Mouse (Mus musculus) heart, adult 2 months (tissue): Measurements from ENCODE around the gene Ppil4. TPM values are rescaled to one million over a fixed set of nuclear protein-coding genes. Genes with fewer than 3 reads are reported as not detected.
"Not testable (repeated sequence)": the region's sequence is repeated elsewhere in the genome, so short reads cannot be mapped to it uniquely, and the experiment has no call there.

ENCODE experiments used
- DNase-seq, 2 experiments: peaks; one replicate each; pipeline ENCODE4 v3.0.0; 2021
- H3K27ac ChIP-seq: fragments of 200-600 bp; 2 replicates; pipeline ENCODE4 v1.8.1; 2022
- H3K27me3 ChIP-seq: fragments of 200-500 bp; 2 replicates; pipeline ENCODE4 v1.6.1; 2012; ENCODE audit warnings: mild to moderate bottlenecking, low read length, inconsistent platforms, mixed read lengths; ENCODE audit not compliant: control insufficient read depth, insufficient read depth
- H3K36me3 ChIP-seq: fragments of 200-500 bp; 2 replicates; pipeline ENCODE4 v1.6.1; 2012; ENCODE audit warnings: low read length, inconsistent platforms; ENCODE audit not compliant: control insufficient read depth, insufficient read depth
- H3K4me1 ChIP-seq: fragments of 200-500 bp; 2 replicates; pipeline ENCODE4 v1.6.1; 2011; ENCODE audit warnings: low read length; ENCODE audit not compliant: control insufficient read depth, insufficient read depth
- H3K4me3 ChIP-seq: fragments of 200-600 bp; 2 replicates; pipeline ENCODE4 v1.8.1; 2022
- H3K79me2 ChIP-seq: fragments of 200-500 bp; replicated peaks from 2 replicates; pipeline ENCODE4 v1.6.1; 2012; ENCODE audit warnings: mild to moderate bottlenecking, inconsistent platforms, low read length, moderate library complexity, mixed read lengths; ENCODE audit not compliant: control insufficient read depth, insufficient read depth
- H3K9ac ChIP-seq: fragments of 200-500 bp; 2 replicates; pipeline ENCODE4 v1.6.1; 2012; ENCODE audit warnings: low read depth, mild to moderate bottlenecking, control low read depth, inconsistent platforms, low read length, mixed read lengths
- CTCF ChIP-seq: fragments of 200-600 bp; IDR thresholded peaks from 2 replicates; pipeline ENCODE4 v1.8.1; 2022; ENCODE audit warnings: antibody characterized with exemption, mild to moderate bottlenecking, moderate library complexity
- EP300 ChIP-seq: fragments of 200-500 bp; IDR thresholded peaks from 2 replicates; pipeline ENCODE4 v1.6.1; 2011; ENCODE audit warnings: low read depth, low read length, control low read depth; ENCODE audit not compliant: insufficient read depth
- POLR2A ChIP-seq: fragments of 200-500 bp; IDR thresholded peaks from 2 replicates; pipeline ENCODE4 v1.6.1; 2011; ENCODE audit warnings: mild to moderate bottlenecking, low read depth, low read length, control low read depth; ENCODE audit not compliant: insufficient read depth
- WGBS: fragments of 180-500 bp; shearing (Covaris S2); methylation state at CpG from one replicate; pipeline ENCODE4 v1.1.7; 2018; 5-methylcytosine and 5-hydroxymethylcytosine counted together
- intact Hi-C: fragments of 180-260 bp; cut with DNase I; formaldehyde crosslinking; loops from one replicate; pipeline ENCODE4 v1.15.1; 2025
- long read RNA-seq: library from polyadenylated mRNA; stranded (forward); transcript quantifications from one replicate; pipeline ENCODE4 v2.0.0, GENCODE M21; 2021
- polyA plus RNA-seq: library from polyadenylated mRNA; depleted of rRNA; stranded (reverse); fragments of >200 nt; gene quantifications from 2 replicates; pipeline ENCODE4 v1.2.3, GENCODE M21; 2012; rRNA removed
- total RNA-seq, 2 experiments: library from RNA; stranded (reverse); gene quantifications; 2 replicates each; pipeline ENCODE4 v1.2.3; 2021

The Ppil4 gene
- 10 to 100 TPM; 14.8 to 15.3 TPM for total RNA-seq
- 5.3 and 7.2 TPM in 2 replicates for polyA plus RNA-seq
- long read RNA-seq, transcript Ppil4-201 (13 exons, 3,471 nt): major isoform, 28 of 30 reads
- long read RNA-seq, partial matches to known transcripts: 0 of 30 reads
- long read RNA-seq, other reads (novel, unspliced or antisense): 2 of 30 reads

GRCm38 (mm10) chr10:7792751-7793385 lies at the start of gene Ppil4, which contains the start of gene Ginm1:
Gene Ppil4, plus strand, starts transcription at chr10:7792891.
Gene Ginm1, minus strand, starts transcription at chr10:7792824.
- peak; percentile 95 for TF ChIP-seq POLR2A
- TF ChIP-seq CTCF: no peak
- TF ChIP-seq EP300: peak; percentile 66; the same call in 1 of the 2 replicates
- under 1% methylated on average over 52 of the region's 52 CpGs for WGBS
- H3K4me1 ChIP-seq: peaks cover 3% of the 10 kb centered on the region

DNA sequence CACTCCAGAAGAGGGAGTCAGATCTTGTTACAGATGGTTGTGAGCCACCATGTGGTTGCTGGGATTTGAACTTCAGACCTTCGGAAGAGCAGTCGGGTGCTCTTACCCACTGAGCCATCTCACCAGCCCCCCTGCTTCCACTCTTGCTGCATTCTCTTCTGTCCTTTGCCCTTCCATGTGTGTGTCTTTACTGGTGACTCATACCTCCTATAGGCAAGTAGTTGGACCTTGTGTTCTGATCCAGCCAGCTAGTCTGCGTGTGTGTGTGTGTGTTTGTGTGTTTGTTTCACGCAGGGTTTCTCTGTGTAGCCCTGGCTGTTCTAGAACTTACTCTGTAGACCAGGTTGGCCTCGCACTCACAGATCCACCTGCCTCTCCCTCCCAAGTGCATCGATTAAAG lies 47.2 kb upstream of the Ppil4 start:
- intact Hi-C loops, H3K79me2 ChIP-seq, H3K27me3 ChIP-seq, H3K4me1 ChIP-seq, H3K4me3 ChIP-seq, DNase-seq, H3K27ac ChIP-seq, H3K9ac ChIP-seq, H3K36me3 ChIP-seq: not testable (repeated sequence)
- 95% methylated on average over 6 of the region's 6 CpGs for WGBS

More at GRCm38 (mm10) chr10:7792751-7793385, at the start of gene Ppil4, which contains the start of gene Ginm1:
- H3K36me3 ChIP-seq: peaks cover 7% of the 10 kb centered on the region
- peak within 1 kb of the TSS; percentile 89 for H3K27ac ChIP-seq
- peak within 1 kb of the TSS; percentile 84 for H3K9ac ChIP-seq
- intact Hi-C loops: loop anchor here (2.0 to 10.0 kb wide), 3 partner anchors 14 to 162 kb away; partner anchors contain the start of genes Lats1, Pcmt1 and Tab2
- peak within 1 kb of the TSS; percentile 91 for H3K4me3 ChIP-seq
- DNase-seq: peak; percentile 93 to 95
- H3K79me2 ChIP-seq: no peaks in the 10 kb centered on the region
- H3K27me3 ChIP-seq: no peaks in the 10 kb centered on the region

GRCm38 (mm10) chr10:7748752-7749151 lies 43.9 kb upstream of the Ppil4 start:
- H3K27me3 ChIP-seq: no peaks in the 10 kb centered on the region
- no peak for DNase-seq
- no peak overlapping the region for H3K4me3 ChIP-seq
- H3K9ac ChIP-seq: no peak overlapping the region
- 81% methylated on average over 6 of the region's 6 CpGs for WGBS
- no peak for TF ChIP-seq CTCF
- no peak for TF ChIP-seq POLR2A
- TF ChIP-seq EP300: no peak
- no peaks in the 10 kb centered on the region for H3K4me1 ChIP-seq
- no peaks in the 10 kb centered on the region for H3K36me3 ChIP-seq
- no peaks in the 10 kb centered on the region for H3K79me2 ChIP-seq
- H3K27ac ChIP-seq: no peak overlapping the region
- intact Hi-C loops: no loop called here

GRCm38 (mm10) chr10:7757544-7757943 lies 35.1 kb upstream of the Ppil4 start:
- DNase-seq: no peak
- Histone ChIP-seq H3K4me1 (no peaks in the 10 kb centered on the region), H3K9ac (no peak overlapping the region), H3K36me3 (no peaks in the 10 kb centered on the region; the same call in 1 of the 2 replicates), H3K4me3 (no peak overlapping the region), H3K27me3 (no peaks in the 10 kb centered on the region), H3K27ac (no peak overlapping the region), H3K79me2 (no peaks in the 10 kb centered on the region)
- no peak for TF ChIP-seq EP300
- no peak for TF ChIP-seq POLR2A
- TF ChIP-seq CTCF: no peak
- intact Hi-C loops: no loop called here
- 60% methylated on average over 2 of the region's 2 CpGs for WGBS

GRCm38 (mm10) chr10:7772346-7772745 lies 20.3 kb upstream of the Ppil4 start:
- no peak for DNase-seq
- peaks cover 2% of the 10 kb centered on the region; the same call in 1 of the 2 replicates for H3K4me1 ChIP-seq
- intact Hi-C loops: no loop called here
- no peaks in the 10 kb centered on the region for H3K79me2 ChIP-seq
- no peak overlapping the region for H3K9ac ChIP-seq
- 94% methylated on average over 4 of the region's 4 CpGs for WGBS
- H3K4me3 ChIP-seq: no peak overlapping the region
- peaks cover 15% of the 10 kb centered on the region for H3K36me3 ChIP-seq
- no peaks in the 10 kb centered on the region for H3K27me3 ChIP-seq
- TF ChIP-seq POLR2A (no peak), EP300 (no peak), CTCF (no peak)
- H3K27ac ChIP-seq: no peak overlapping the region

DNA sequence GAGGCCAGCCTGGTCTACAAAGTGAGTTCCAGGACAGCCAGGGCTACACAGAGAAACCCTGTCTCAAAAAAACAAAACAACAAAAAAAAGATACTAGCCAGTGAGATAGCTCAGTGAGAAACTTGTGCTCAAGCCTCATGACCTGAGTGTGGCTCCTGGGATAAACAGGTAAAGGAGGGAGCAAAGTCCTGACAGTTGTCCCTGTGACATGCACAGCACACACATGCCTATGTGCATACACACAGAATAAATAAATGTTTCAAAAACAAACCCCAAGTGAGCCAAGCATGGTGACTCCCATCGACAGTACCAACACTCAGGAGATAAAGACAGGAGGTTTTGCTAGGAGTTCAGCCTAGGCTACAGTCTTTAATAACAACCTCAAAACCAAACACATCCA lies 19.9 kb upstream of the Ppil4 start:
- DNase-seq: no peak
- H3K36me3 ChIP-seq: peaks cover 18% of the 10 kb centered on the region
- intact Hi-C loops: no loop called here

More for the DNA sequence above, 19.9 kb upstream of the Ppil4 start:
- Histone ChIP-seq H3K4me1 (peaks cover 2% of the 10 kb centered on the region; the same call in 1 of the 2 replicates), H3K4me3 (no peak overlapping the region), H3K27ac (no peak overlapping the region), H3K9ac (no peak overlapping the region), H3K27me3 (no peaks in the 10 kb centered on the region), H3K79me2 (no peaks in the 10 kb centered on the region)
- TF ChIP-seq EP300 (no peak), POLR2A (no peak), CTCF (no peak)
- 74% methylated on average over 1 of the region's 1 CpGs for WGBS
